Mouse (Mus musculus) left cerebral cortex, adult 9 months (tissue): ENCODE results near the gene Atp2c2.

Source experiments
- DNase-seq, 2 experiments: peaks; one replicate each; pipeline ENCODE4 v3.0.0; 2022; ENCODE audit warnings: low spot score in 2 of 2

Atp2c2 gene

GRCm38 (mm10) chr8:119784676-119785075 is 84.9 kb downstream of the Atp2c2 start:
- DNase-seq, result no peak

- no peak for DNase-seq
Observed at GRCm38 (mm10) chr8:119785764-119786405, 86.1 kb downstream of the Atp2c2 start.

GRCm38 (mm10) chr8:119786871-119787270 is 87.1 kb downstream of the Atp2c2 start:
- DNase-seq, result no peak

DNA sequence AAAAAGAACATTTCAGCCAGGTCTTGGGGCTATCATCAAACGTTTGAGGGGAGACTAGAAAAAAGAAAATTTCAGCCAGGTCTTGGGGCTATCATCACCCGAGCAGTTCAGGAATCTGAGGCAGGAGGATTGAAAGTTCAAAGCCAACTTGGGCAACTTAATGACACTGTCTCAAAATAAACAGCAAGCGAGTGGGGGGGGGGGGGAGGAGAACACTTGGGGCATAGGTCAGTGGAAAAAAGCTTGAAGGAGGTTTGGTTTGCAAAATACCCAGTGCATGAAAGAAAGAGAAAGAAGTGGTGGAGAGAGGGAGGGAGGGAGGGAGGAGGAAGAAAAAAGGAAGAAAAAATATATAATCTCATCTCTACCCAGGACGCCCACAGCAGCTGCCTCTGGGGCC is 87.5 kb downstream of the Atp2c2 start:
- no peak for DNase-seq

- DNase-seq, result no peak
Observed at GRCm38 (mm10) chr8:119788607-119789381, 89.0 kb downstream of the Atp2c2 start.

DNA sequence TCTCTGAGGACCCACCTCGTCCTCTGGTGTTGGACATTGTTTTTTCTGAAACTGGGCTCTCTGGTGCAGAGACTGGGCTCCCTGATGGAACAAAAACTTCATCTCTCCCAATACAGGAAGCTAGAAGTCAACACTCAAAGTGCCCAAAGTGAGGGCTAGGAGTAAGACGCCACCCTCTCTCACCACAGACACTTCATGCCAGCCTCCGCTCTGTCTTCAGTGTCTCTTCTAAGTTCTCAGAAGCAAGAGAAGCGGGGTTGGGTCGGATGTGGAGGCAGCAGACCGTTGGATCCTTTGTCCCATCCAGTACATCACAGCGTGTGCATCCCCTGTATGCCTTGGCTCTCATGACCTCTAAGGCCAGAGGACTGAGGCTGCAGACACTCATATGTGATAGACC is 89.8 kb downstream of the Atp2c2 start:
- DNase-seq, result no peak

DNA sequence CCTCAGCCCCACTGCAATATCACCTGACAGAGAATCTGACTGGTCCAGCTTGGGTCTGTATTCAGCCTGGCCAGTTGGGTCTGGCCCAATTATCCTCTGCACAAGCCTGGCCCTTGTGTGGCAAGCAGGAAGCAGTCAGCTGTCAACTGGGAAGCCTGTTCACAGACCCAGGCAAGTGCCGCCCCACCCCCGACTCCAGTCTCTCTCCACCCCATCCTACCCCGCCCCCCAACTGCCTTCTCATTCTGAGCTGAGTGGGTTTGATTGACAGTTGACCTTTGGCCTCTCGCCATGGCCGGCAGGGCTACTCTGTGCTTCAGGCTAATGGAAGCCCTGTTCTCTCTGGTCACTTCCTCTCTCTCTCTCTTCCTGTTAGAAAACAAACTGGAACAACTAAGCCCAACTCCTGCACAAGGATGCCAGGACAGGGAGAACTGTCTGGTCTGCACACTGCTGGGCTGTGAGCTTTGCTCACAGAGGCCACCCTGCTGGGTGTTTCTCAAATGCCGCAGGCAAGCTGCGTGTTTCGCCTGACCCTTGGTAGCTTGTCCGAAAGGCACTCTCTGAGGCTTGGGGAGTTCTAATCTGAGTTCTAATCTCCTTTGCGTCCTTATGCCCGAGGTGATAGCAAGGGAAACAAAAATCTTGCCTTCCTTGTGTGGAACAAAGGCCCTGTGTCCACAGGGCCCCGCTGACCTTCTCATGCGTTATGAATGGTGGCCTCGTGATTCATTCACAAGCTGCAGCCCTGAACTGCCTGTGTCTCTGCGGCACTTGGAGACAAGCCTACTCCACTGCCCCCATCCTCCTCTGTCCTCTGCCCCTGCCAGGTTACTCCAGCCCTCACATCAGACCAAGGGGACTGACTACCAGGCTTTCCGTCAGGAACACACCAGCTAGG is 92.2 kb downstream of the Atp2c2 start:
- no peak for DNase-seq

DNA sequence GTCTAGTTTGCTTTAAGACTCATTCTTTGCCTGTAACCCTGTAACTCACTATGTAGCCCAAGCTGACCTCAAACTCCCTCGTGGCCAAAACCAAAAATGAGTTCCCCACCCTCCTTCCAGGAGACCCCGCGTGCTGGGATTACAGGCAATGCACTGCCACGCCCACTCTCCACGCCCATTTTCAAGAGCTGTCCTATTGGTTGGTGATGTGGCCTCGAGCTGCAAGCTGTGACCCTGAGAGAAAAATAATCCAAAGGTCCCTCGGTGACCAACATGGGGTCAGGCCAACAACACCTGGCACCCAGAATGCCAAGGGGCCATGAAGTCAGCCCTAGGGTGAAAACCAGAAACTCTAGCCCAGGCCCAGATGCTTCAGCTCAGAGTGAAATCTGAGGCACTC is 94.9 kb downstream of the Atp2c2 start:
- DNase-seq, result no peak

GRCm38 (mm10) chr8:119795651-119796050 is 95.8 kb downstream of the Atp2c2 start:
- DNase-seq, result no peak

DNA sequence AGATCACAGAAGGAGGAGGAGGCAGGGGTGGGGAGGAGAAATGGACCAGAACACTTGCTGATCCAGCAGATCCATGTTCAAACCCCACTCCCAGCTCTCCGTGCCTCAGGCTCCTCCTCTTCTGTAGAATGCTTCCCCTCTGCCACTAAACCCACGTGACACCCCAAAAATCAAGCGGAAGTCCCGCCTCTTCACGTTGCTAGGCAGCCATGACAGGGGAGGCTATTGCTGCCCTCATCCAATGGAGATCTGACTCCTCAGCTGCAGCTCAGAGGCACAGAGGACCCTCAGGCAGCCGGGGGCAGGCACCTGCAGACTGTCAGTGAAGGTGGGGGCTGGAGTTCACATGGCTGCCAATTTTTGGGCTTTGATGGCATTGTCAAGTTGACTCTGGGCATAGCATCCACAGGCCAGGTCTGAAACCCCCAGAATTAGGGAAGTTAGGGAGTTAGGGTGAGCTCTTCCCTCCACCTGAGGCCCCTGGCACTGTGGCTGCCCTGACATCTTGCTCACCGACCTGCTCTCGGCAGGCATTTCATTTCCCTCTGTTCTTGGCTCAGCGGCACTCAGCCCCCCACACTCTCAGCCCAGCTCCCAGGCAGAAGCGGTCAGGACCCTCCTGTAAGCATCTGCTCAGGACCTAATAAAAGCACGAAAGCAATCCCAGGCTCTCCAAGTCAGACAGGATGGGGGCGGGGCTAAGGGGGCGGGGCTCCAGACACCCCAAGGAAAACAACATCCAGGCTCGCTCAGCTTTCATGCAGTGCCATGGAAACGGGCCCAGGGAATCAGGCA is 98.6 kb downstream of the Atp2c2 start:
- peak in 1 of 2 experiments; percentile 51 for DNase-seq

- peak in 1 of 2 experiments; percentile 72 for DNase-seq
Observed at GRCm38 (mm10) chr8:119798965-119799264, 99.1 kb downstream of the Atp2c2 start.

GRCm38 (mm10) chr8:119801168-119801567 is 101.4 kb downstream of the Atp2c2 start:
- peak in 1 of 2 experiments; percentile 58 for DNase-seq

DNA sequence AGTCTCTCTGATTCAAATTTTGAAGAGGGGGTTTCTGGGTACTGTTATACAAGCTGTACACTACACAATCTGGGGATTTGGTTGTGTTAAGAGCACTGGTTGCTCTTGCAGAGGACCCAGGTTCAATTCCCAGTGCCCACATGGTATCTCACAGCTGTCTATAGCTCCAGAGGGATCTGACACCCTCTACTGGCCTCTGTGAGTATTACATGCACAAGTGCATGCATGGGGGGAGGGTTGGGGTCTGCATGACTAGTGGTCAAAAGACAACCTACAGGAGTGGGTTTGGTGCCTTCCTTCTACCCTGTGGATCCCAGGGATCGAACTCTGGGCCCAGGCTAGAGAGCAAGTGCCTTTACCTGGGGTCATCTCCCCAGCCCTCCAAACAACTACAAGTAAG is 102.8 kb downstream of the Atp2c2 start:
- no peak for DNase-seq

DNA sequence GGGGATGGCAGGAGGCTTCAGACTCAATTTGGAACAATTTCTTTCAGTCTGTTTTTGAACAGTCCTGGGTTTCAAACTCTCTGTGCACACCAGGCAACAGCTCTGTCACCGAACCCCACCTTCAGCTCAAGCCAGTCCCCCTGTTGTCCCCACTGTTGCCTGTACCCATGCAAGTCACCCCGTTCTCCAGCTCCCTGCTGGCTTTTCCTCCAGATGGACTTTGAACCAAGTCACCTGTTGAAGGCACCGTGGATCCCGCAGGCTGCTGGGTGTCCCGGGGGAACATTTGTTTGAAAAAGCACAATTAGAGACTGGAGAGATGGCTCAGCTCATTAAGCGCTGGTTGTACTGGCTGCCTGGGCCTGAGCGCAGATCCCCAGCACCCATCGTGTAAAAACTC is 105.5 kb downstream of the Atp2c2 start:
- no peak for DNase-seq

DNA sequence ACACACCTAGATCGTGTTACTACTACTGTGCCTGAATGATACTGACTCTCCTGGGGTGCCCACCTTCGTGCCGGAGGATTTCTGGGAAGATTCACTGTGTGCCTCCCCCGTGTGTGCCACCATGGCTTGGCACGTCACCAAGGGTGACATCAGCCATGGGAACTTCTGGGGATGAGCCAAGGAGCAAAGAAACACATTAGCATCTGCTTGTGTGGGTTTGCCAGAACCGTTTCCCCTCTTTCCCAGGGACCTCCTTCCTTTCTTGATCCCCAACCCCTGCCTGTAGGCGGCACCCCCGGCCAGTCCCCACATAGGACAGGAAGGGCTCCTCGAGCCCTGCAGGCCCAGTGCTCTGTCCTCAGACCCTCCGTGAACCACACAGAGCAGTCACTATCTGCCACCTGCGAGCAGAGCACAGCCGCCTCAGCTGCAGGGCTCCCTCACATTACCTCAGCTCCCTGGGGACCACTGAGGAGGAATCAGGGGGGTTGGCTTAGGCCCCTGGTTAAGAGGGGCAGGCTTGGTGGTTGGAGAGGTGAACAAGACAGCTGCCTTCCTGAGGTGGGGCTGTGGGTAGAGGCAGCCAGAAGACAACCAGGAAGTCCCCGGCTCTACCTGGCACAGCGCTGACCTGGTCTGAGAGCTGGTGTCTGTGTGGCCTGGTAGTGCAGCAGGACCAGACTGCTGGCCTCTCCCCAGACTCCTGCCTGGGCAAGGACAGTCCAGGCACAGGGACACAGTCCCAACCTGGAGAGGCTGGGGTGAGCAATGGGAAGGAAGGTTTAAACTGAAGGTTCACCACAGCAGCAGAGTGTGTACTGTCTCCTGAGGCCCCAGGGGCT is 106.8 kb downstream of the Atp2c2 start:
- peak in 1 of 2 experiments; percentile 74 for DNase-seq
